Mouse (Mus musculus): ENCODE measurements around the gene Cep131. TPM values are rescaled to one million over a fixed set of nuclear protein-coding genes. Genes with fewer than 3 reads are reported as not detected.

Cep131 gene
- polyA plus RNA-seq (2014; fragmentation: Nextera tagmentation; extraction: Ambion mirVana): 22.1 and 27.3 TPM in 2 replicates

- peak within 1 kb of the TSS; percentile 80 for H3K4me3 ChIP-seq (ENCODE audit: low read depth, low read length)
- no peaks in the 10 kb centered on the region; the same call in 1 of the 2 replicates for H3K4me1 ChIP-seq (ENCODE audit: insufficient read depth)
- no peaks in the 10 kb centered on the region for H3K9me3 ChIP-seq (ENCODE audit: low read depth, low read length)
- DNase-seq: peak; percentile 99
- peak; percentile 99 for ATAC-seq (ENCODE audit: insufficient read depth)
- H3K9ac ChIP-seq: peak within 1 kb of the TSS; percentile 86
- TF ChIP-seq CTCF (IDR thresholded peaks at IDR 0.05; ENCODE audit: low read depth): no peak
- peak within 1 kb of the TSS; percentile 90 for H3K4me2 ChIP-seq
- peaks cover 34% of the 10 kb centered on the region for H3K36me3 ChIP-seq (ENCODE audit: insufficient read depth)
- peak within 1 kb of the TSS; percentile 67; the same call in 1 of the 2 replicates for H3K27ac ChIP-seq (ENCODE audit: low read depth)
- WGBS: under 1% methylated on average over 42 of the region's 42 CpGs
- no peaks in the 10 kb centered on the region for H3K27me3 ChIP-seq (ENCODE audit: insufficient read depth, low read length)
Measured at GRCm38 (mm10) chr11:120086702-120087152, at the start of gene Cep131. Gene Cep131, minus strand, starts transcription at chr11:120086827.

- 72% methylated on average over 8 of the region's 8 CpGs for WGBS
- Histone ChIP-seq H3K4me2 (0 out of 2 replicates have a peak overlapping the region, but pooled peaks have one; percentile 12), H3K4me1 (ENCODE audit: insufficient read depth) (peaks cover 9% of the 10 kb centered on the region), H3K9ac (no peak overlapping the region), H3K27me3 (ENCODE audit: insufficient read depth, low read length) (no peaks in the 10 kb centered on the region), H3K27ac (ENCODE audit: low read depth) (peak overlapping the region; percentile 9; the same call in 1 of the 2 replicates), H3K9me3 (ENCODE audit: low read depth, low read length) (no peaks in the 10 kb centered on the region), H3K36me3 (ENCODE audit: insufficient read depth) (peaks cover 57% of the 10 kb centered on the region; the same call in 1 of the 2 replicates), H3K4me3 (ENCODE audit: low read depth, low read length) (no peak overlapping the region)
- no peak for DNase-seq
- ATAC-seq (ENCODE audit: insufficient read depth): no peak
- no peak for TF ChIP-seq CTCF (IDR thresholded peaks at IDR 0.05; ENCODE audit: low read depth)
Measured at GRCm38 (mm10) chr11:120136195-120136594, 49.6 kb upstream of the Cep131 start.

GRCm38 (mm10) chr11:120134847-120135530 is 48.4 kb upstream of the Cep131 start:
- Histone ChIP-seq H3K9ac (no peak overlapping the region), H3K27me3 (ENCODE audit: insufficient read depth, low read length) (no peaks in the 10 kb centered on the region), H3K4me3 (ENCODE audit: low read depth, low read length) (no peak overlapping the region), H3K4me2 (no peak overlapping the region), H3K27ac (ENCODE audit: low read depth) (no peak overlapping the region), H3K9me3 (ENCODE audit: low read depth, low read length) (no peaks in the 10 kb centered on the region), H3K4me1 (ENCODE audit: insufficient read depth) (peaks cover 9% of the 10 kb centered on the region), H3K36me3 (ENCODE audit: insufficient read depth) (peaks cover 58% of the 10 kb centered on the region; the same call in 1 of the 2 replicates)
- DNase-seq: no peak
- no peak for TF ChIP-seq CTCF (IDR thresholded peaks at IDR 0.05; ENCODE audit: low read depth)
- no peak for ATAC-seq (ENCODE audit: insufficient read depth)
- WGBS: 77% methylated on average over 9 of the region's 9 CpGs

GRCm38 (mm10) chr11:120134148-120134547 is 47.5 kb upstream of the Cep131 start:
- H3K27ac ChIP-seq (ENCODE audit: low read depth): no peak overlapping the region
- H3K36me3 ChIP-seq (ENCODE audit: insufficient read depth): peaks cover 59% of the 10 kb centered on the region
- DNase-seq (no peak), ATAC-seq (ENCODE audit: insufficient read depth) (no peak)
- no peak overlapping the region for H3K9ac ChIP-seq
- peaks cover 9% of the 10 kb centered on the region for H3K4me1 ChIP-seq (ENCODE audit: insufficient read depth)
- 69% methylated on average over 5 of the region's 5 CpGs for WGBS
- no peak overlapping the region for H3K4me2 ChIP-seq
- H3K4me3 ChIP-seq (ENCODE audit: low read depth, low read length): no peak overlapping the region
- no peaks in the 10 kb centered on the region for H3K27me3 ChIP-seq (ENCODE audit: insufficient read depth, low read length)
- H3K9me3 ChIP-seq (ENCODE audit: low read depth, low read length): no peaks in the 10 kb centered on the region
- TF ChIP-seq CTCF (IDR thresholded peaks at IDR 0.05; ENCODE audit: low read depth): no peak

- Histone ChIP-seq H3K4me1 (ENCODE audit: insufficient read depth) (no peaks in the 10 kb centered on the region), H3K27ac (ENCODE audit: low read depth) (no peak overlapping the region), H3K4me3 (ENCODE audit: low read depth, low read length) (no peak overlapping the region), H3K9me3 (ENCODE audit: low read depth, low read length) (no peaks in the 10 kb centered on the region), H3K27me3 (ENCODE audit: insufficient read depth, low read length) (no peaks in the 10 kb centered on the region), H3K4me2 (no peak overlapping the region), H3K9ac (no peak overlapping the region; the same call in 1 of the 2 replicates), H3K36me3 (ENCODE audit: insufficient read depth) (peaks cover 66% of the 10 kb centered on the region)
- no peak for ATAC-seq (ENCODE audit: insufficient read depth)
- DNase-seq: no peak
- TF ChIP-seq CTCF (IDR thresholded peaks at IDR 0.05; ENCODE audit: low read depth): no peak
- 86% methylated on average over 7 of the region's 7 CpGs for WGBS
Measured at GRCm38 (mm10) chr11:120129281-120129680, 42.7 kb upstream of the Cep131 start.

DNA sequence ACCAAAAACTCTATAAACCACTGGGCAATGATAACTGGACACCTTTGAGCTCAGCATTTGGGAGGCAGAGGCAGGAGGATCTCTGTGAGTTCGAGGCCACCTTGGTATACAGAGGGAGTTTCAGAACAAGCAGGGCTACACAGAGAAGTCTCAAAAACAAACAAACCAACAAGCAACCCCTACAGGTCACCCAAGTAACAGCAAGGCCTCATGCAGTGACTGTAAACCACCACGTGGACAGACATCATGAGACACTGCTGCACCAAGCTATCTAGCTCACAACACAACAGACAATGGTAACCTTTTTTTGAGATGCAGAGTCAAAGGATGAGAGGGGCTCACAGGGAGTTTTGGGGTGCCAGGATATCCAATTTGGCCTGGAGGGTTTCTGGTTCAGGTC is 40.2 kb upstream of the Cep131 start:
- H3K9me3 ChIP-seq (ENCODE audit: low read depth, low read length): no peaks in the 10 kb centered on the region
- H3K36me3 ChIP-seq (ENCODE audit: insufficient read depth): peaks cover 53% of the 10 kb centered on the region

GRCm38 (mm10) chr11:120122126-120122525 is 35.5 kb upstream of the Cep131 start:
- H3K4me3 ChIP-seq (ENCODE audit: low read depth, low read length): no peak overlapping the region
- H3K27ac ChIP-seq (ENCODE audit: low read depth): no peak overlapping the region
- H3K27me3 ChIP-seq (ENCODE audit: insufficient read depth, low read length): no peaks in the 10 kb centered on the region
- peaks cover 43% of the 10 kb centered on the region for H3K36me3 ChIP-seq (ENCODE audit: insufficient read depth)
- ATAC-seq (ENCODE audit: insufficient read depth) (no peak), DNase-seq (no peak)
- 81% methylated on average over 12 of the region's 12 CpGs for WGBS
- H3K4me1 ChIP-seq (ENCODE audit: insufficient read depth): no peaks in the 10 kb centered on the region
- no peaks in the 10 kb centered on the region for H3K9me3 ChIP-seq (ENCODE audit: low read depth, low read length)
- TF ChIP-seq CTCF (IDR thresholded peaks at IDR 0.05; ENCODE audit: low read depth): no peak
- H3K9ac ChIP-seq: no peak overlapping the region
- H3K4me2 ChIP-seq: no peak overlapping the region

More for the DNA sequence above, 40.2 kb upstream of the Cep131 start:
- no peak for ATAC-seq (ENCODE audit: insufficient read depth)
- no peak for TF ChIP-seq CTCF (IDR thresholded peaks at IDR 0.05; ENCODE audit: low read depth)
- Histone ChIP-seq H3K4me1 (ENCODE audit: insufficient read depth) (no peaks in the 10 kb centered on the region), H3K4me2 (no peak overlapping the region), H3K27me3 (ENCODE audit: insufficient read depth, low read length) (no peaks in the 10 kb centered on the region), H3K4me3 (ENCODE audit: low read depth, low read length) (no peak overlapping the region), H3K9ac (no peak overlapping the region), H3K27ac (ENCODE audit: low read depth) (no peak overlapping the region)
- no peak for DNase-seq
- WGBS: 90% methylated on average over 2 of the region's 2 CpGs
